Mouse (Mus musculus) midbrain, embryonic 10.5 days (tissue): ENCODE results near the gene 2200002D01Rik. TPM values are rescaled to one million over a fixed set of nuclear protein-coding genes. Genes with fewer than 3 reads are reported as not detected.
"Not testable (repeated sequence)": the region's sequence is repeated elsewhere in the genome, so short reads cannot be mapped to it uniquely, and the experiment has no call there.

ENCODE experiments used
- DNase-seq: peaks from one replicate; pipeline ENCODE4 v3.0.0-alpha.2; 2017; ENCODE audit warnings: low spot score
- H3K27ac ChIP-seq: fragments of 300-500 bp; sonication (generic); replicated peaks from 2 replicates; pipeline ENCODE4 v1.5.1; 2016; ENCODE audit warnings: mild to moderate bottlenecking
- H3K27me3 ChIP-seq: fragments of 300-500 bp; sonication (generic); 2 replicates; pipeline ENCODE4 v1.6.1; 2016; ENCODE audit warnings: low read depth, mild to moderate bottlenecking; ENCODE audit not compliant: poor library complexity, severe bottlenecking
- H3K36me3 ChIP-seq: fragments of 300-500 bp; sonication (generic); 2 replicates; pipeline ENCODE4 v1.6.1; 2016; ENCODE audit warnings: mild to moderate bottlenecking, moderate library complexity
- H3K4me1 ChIP-seq: fragments of 300-500 bp; sonication (generic); 2 replicates; pipeline ENCODE4 v1.6.1; 2016
- H3K4me3 ChIP-seq: fragments of 300-500 bp; sonication (generic); 2 replicates; pipeline ENCODE4 v1.5.1; 2016; ENCODE audit warnings: mild to moderate bottlenecking, moderate library complexity
- H3K9me3 ChIP-seq: fragments of 300-500 bp; sonication (generic); replicated peaks from 2 replicates; pipeline ENCODE4 v1.6.1; 2016; ENCODE audit warnings: mild to moderate bottlenecking
- WGBS: fragments of 180-500 bp; shearing (Covaris S2); methylation state at CpG from one replicate; pipeline ENCODE4 v1.1.7; 2016; 5-methylcytosine and 5-hydroxymethylcytosine counted together
- polyA plus RNA-seq: library from polyadenylated mRNA; unstranded; fragments of >200 nt; fragmentation: Nextera tagmentation; extraction: Ambion mirVana; gene quantifications from 2 replicates; pipeline ENCODE4 v1.2.1, GENCODE M21; 2016

2200002D01Rik gene
- polyA plus RNA-seq, 1 experiment from 2014 or later = 4.2 TPM

- Histone ChIP-seq H3K4me1 (peaks cover 20% of the 10 kb centered on the region), H3K27ac (no peak overlapping the region), H3K9me3 (no peaks in the 10 kb centered on the region), H3K27me3 (peaks cover 29% of the 10 kb centered on the region), H3K36me3 (peaks cover 43% of the 10 kb centered on the region), H3K4me3 (no peak overlapping the region)
- 91% methylated on average over 5 of the region's 5 CpGs for WGBS
- no peak for DNase-seq
Observed at GRCm38 (mm10) chr7:29246015-29246414, 2.3 kb downstream of the 2200002D01Rik start.

GRCm38 (mm10) chr7:29244732-29245416 is 3.4 kb downstream of the 2200002D01Rik start:
- Histone ChIP-seq H3K27me3 (peaks cover 29% of the 10 kb centered on the region), H3K4me3 (no peak overlapping the region), H3K27ac (no peak overlapping the region), H3K4me1 (peaks cover 20% of the 10 kb centered on the region), H3K36me3 (peaks cover 43% of the 10 kb centered on the region), H3K9me3 (no peaks in the 10 kb centered on the region)
- no peak for DNase-seq
- WGBS = 86% methylated on average over 7 of the region's 7 CpGs

- Histone ChIP-seq H3K27ac (peak within 1 kb of the TSS; percentile 89), H3K4me3 (peak within 1 kb of the TSS; percentile 77), H3K27me3 (peaks cover 15% of the 10 kb centered on the region), H3K4me1 (peaks cover 18% of the 10 kb centered on the region), H3K9me3 (no peaks in the 10 kb centered on the region; the same call in 1 of the 2 replicates), H3K36me3 (peaks cover 8% of the 10 kb centered on the region; the same call in 1 of the 2 replicates)
- WGBS = under 1% methylated on average over 60 of the region's 60 CpGs
- peak; percentile 98 for DNase-seq
Observed at GRCm38 (mm10) chr7:29238019-29238967, 10.0 kb downstream of the 2200002D01Rik start, which contains the start of gene Yif1b. Gene Yif1b (plus strand): TSS chr7:29238329.

- peak overlapping the region; percentile 89 for H3K27ac ChIP-seq
- H3K4me1 ChIP-seq = peaks cover 18% of the 10 kb centered on the region
- peak overlapping the region; percentile 77 for H3K4me3 ChIP-seq
- not testable (repeated sequence) for DNase-seq, H3K36me3 ChIP-seq, H3K9me3 ChIP-seq
- peaks cover 22% of the 10 kb centered on the region for H3K27me3 ChIP-seq
- 33% methylated on average over 6 of the region's 6 CpGs for WGBS
Observed at GRCm38 (mm10) chr7:29237596-29237995, 10.7 kb downstream of the 2200002D01Rik start.

GRCm38 (mm10) chr7:29236593-29236992 is 11.7 kb downstream of the 2200002D01Rik start:
- 83% methylated on average over 4 of the region's 4 CpGs for WGBS
- no peak for DNase-seq

GRCm38 (mm10) chr7:29234661-29235060 is 13.6 kb downstream of the 2200002D01Rik start:
- Histone ChIP-seq H3K27me3 (peaks cover 51% of the 10 kb centered on the region), H3K4me1 (peaks cover 26% of the 10 kb centered on the region), H3K4me3 (no peak overlapping the region), H3K9me3 (no peaks in the 10 kb centered on the region; the same call in 1 of the 2 replicates), H3K36me3 (no peaks in the 10 kb centered on the region), H3K27ac (no peak overlapping the region)
- DNase-seq = no peak
- WGBS = 82% methylated on average over 5 of the region's 5 CpGs

More at GRCm38 (mm10) chr7:29236593-29236992, 11.7 kb downstream of the 2200002D01Rik start:
- peaks cover 32% of the 10 kb centered on the region for H3K27me3 ChIP-seq
- H3K4me3 ChIP-seq = no peak overlapping the region
- H3K27ac ChIP-seq = no peak overlapping the region
- H3K4me1 ChIP-seq = peaks cover 28% of the 10 kb centered on the region
- peaks cover 4% of the 10 kb centered on the region; the same call in 1 of the 2 replicates for H3K36me3 ChIP-seq
- no peaks in the 10 kb centered on the region; the same call in 1 of the 2 replicates for H3K9me3 ChIP-seq

GRCm38 (mm10) chr7:29233745-29234144 is 14.5 kb downstream of the 2200002D01Rik start:
- Histone ChIP-seq H3K36me3 (no peaks in the 10 kb centered on the region), H3K4me1 (peaks cover 17% of the 10 kb centered on the region), H3K4me3 (no peak overlapping the region), H3K27ac (no peak overlapping the region), H3K27me3 (peaks cover 60% of the 10 kb centered on the region), H3K9me3 (no peaks in the 10 kb centered on the region; the same call in 1 of the 2 replicates)
- 86% methylated on average over 6 of the region's 6 CpGs for WGBS
- DNase-seq = no peak

GRCm38 (mm10) chr7:29232247-29233013 is 15.8 kb downstream of the 2200002D01Rik start, which contains the start of gene Kcnk6:
Gene Kcnk6 (minus strand): TSS chr7:29232515.
- no peaks in the 10 kb centered on the region for H3K36me3 ChIP-seq
- no peaks in the 10 kb centered on the region; the same call in 1 of the 2 replicates for H3K9me3 ChIP-seq
- H3K27me3 ChIP-seq = peaks cover 62% of the 10 kb centered on the region
- peaks cover 10% of the 10 kb centered on the region for H3K4me1 ChIP-seq
- peak within 1 kb of the TSS; percentile 61 for H3K4me3 ChIP-seq
- peak within 1 kb of the TSS; percentile 59; the same call in 1 of the 2 replicates for H3K27ac ChIP-seq
- 2% methylated on average over 62 of the region's 62 CpGs for WGBS
- DNase-seq = peak; percentile 33

- no peaks in the 10 kb centered on the region for H3K36me3 ChIP-seq
- no peak for DNase-seq
- peak overlapping the region; percentile 61 for H3K4me3 ChIP-seq
- peaks cover 10% of the 10 kb centered on the region for H3K4me1 ChIP-seq
- no peaks in the 10 kb centered on the region; the same call in 1 of the 2 replicates for H3K9me3 ChIP-seq
- H3K27me3 ChIP-seq = peaks cover 62% of the 10 kb centered on the region
- 58% methylated on average over 3 of the region's 3 CpGs for WGBS
- no peak overlapping the region for H3K27ac ChIP-seq
Observed at GRCm38 (mm10) chr7:29231517-29231916, 16.7 kb downstream of the 2200002D01Rik start.

GRCm38 (mm10) chr7:29230560-29230959 is 17.7 kb downstream of the 2200002D01Rik start:
- peaks cover 12% of the 10 kb centered on the region for H3K4me1 ChIP-seq
- WGBS = 20% methylated on average over 3 of the region's 3 CpGs
- no peak for DNase-seq
- peaks cover 3% of the 10 kb centered on the region; the same call in 1 of the 2 replicates for H3K9me3 ChIP-seq
- no peaks in the 10 kb centered on the region for H3K36me3 ChIP-seq
- no peak overlapping the region for H3K4me3 ChIP-seq
- H3K27ac ChIP-seq = no peak overlapping the region
- peaks cover 62% of the 10 kb centered on the region for H3K27me3 ChIP-seq

GRCm38 (mm10) chr7:29228202-29228601 is 20.1 kb downstream of the 2200002D01Rik start:
- 0 out of 2 replicates have a peak, but pooled peaks cover 3% of the 10 kb centered on the region for H3K9me3 ChIP-seq
- H3K27ac ChIP-seq = no peak overlapping the region
- peaks cover 22% of the 10 kb centered on the region for H3K4me1 ChIP-seq
- H3K27me3 ChIP-seq = peaks cover 49% of the 10 kb centered on the region
- no peak for DNase-seq
- no peak overlapping the region for H3K4me3 ChIP-seq
- H3K36me3 ChIP-seq = no peaks in the 10 kb centered on the region
- 76% methylated on average over 4 of the region's 4 CpGs for WGBS

- peak overlapping the region; percentile 75 for H3K27ac ChIP-seq
- H3K4me1 ChIP-seq = peaks cover 12% of the 10 kb centered on the region
- no peaks in the 10 kb centered on the region for H3K36me3 ChIP-seq
- peak overlapping the region; percentile 39 for H3K4me3 ChIP-seq
- WGBS = 69% methylated on average over 13 of the region's 13 CpGs
- H3K9me3 ChIP-seq = peaks cover 3% of the 10 kb centered on the region; the same call in 1 of the 2 replicates
- DNase-seq = no peak
- peaks cover 22% of the 10 kb centered on the region for H3K27me3 ChIP-seq
Observed at GRCm38 (mm10) chr7:29225520-29225919, 22.7 kb downstream of the 2200002D01Rik start.
